Mouse (Mus musculus) brain, embryonic 14.5 days (tissue): ENCODE measurements around the gene Necap1.

Experiments
- CTCF ChIP-seq: fragments of 200-500 bp; IDR thresholded peaks from 2 replicates; pipeline ENCODE4 v1.5.1; 2012; ENCODE audit warnings: inconsistent platforms, mild to moderate bottlenecking, moderate library complexity, borderline replicate concordance; ENCODE audit not compliant: insufficient read depth, insufficient read length; ENCODE audit errors: extremely low read depth
- POLR2A ChIP-seq: fragments of 200-500 bp; IDR thresholded peaks from 2 replicates; pipeline ENCODE4 v1.6.1; 2012; ENCODE audit warnings: mild to moderate bottlenecking, inconsistent platforms, borderline replicate concordance; ENCODE audit not compliant: poor library complexity, insufficient read depth, insufficient read length, severe bottlenecking; ENCODE audit errors: extremely low read depth

GRCm38 (mm10) chr6:122862871-122863270, 11.4 kb upstream of the Necap1 start:
- TF ChIP-seq POLR2A = no peak
- no peak for TF ChIP-seq CTCF
